Mouse (Mus musculus) lung, embryonic 15.5 days (tissue): ENCODE measurements at regions not wholly inside any gene's neighbourhood (a gene's known extent, or its start where the extent isn't known, plus 50 kb on each side); places are given as distances from the start of the nearest gene placed in this dataset.

Experiments used
- ATAC-seq: fragments of 200-750 bp; cut with Nextera tagmentation; 2 replicates; pipeline ENCODE4 v1.8.0; 2017; ENCODE audit warnings: moderate number of reproducible peaks, borderline replicate concordance; ENCODE audit not compliant: low FRiP score, low TSS enrichment; ENCODE audit errors: extremely low read depth
- H3K27ac ChIP-seq: fragments of 300-500 bp; sonication (generic); 2 replicates; pipeline ENCODE4 v1.5.1; 2015; ENCODE audit warnings: moderate library complexity, mild to moderate bottlenecking, inconsistent platforms
- H3K27me3 ChIP-seq: fragments of 300-500 bp; sonication (generic); 2 replicates; pipeline ENCODE4 v1.6.1; 2015; ENCODE audit warnings: inconsistent platforms
- H3K36me3 ChIP-seq: fragments of 300-500 bp; sonication (generic); 2 replicates; pipeline ENCODE4 v1.6.1; 2015; ENCODE audit warnings: inconsistent platforms
- H3K4me1 ChIP-seq: fragments of 300-500 bp; sonication (generic); 2 replicates; pipeline ENCODE4 v1.6.1; 2015; ENCODE audit warnings: inconsistent platforms
- H3K4me2 ChIP-seq: fragments of 300-500 bp; sonication (generic); 2 replicates; pipeline ENCODE4 v1.6.1; 2015; ENCODE audit warnings: inconsistent platforms, mild to moderate bottlenecking, moderate library complexity
- H3K4me3 ChIP-seq: fragments of 300-500 bp; sonication (generic); 2 replicates; pipeline ENCODE4 v1.5.1; 2015; ENCODE audit warnings: mild to moderate bottlenecking, inconsistent platforms
- H3K9ac ChIP-seq: fragments of 300-500 bp; sonication (generic); 2 replicates; pipeline ENCODE4 v1.6.1; 2015; ENCODE audit warnings: inconsistent platforms
- H3K9me3 ChIP-seq: fragments of 300-500 bp; sonication (generic); 2 replicates; pipeline ENCODE4 v1.6.1; 2016; ENCODE audit warnings: inconsistent platforms
- WGBS: fragments of 180-500 bp; shearing (Covaris S2); methylation state at CpG from one replicate; pipeline ENCODE4 v1.1.7; 2015; 5-methylcytosine and 5-hydroxymethylcytosine counted together

GRCm38 (mm10) chr11:48250678-48251317 is 262.0 kb upstream of the Sgcd start:
- Histone ChIP-seq H3K4me1 (0 out of 2 replicates have a peak, but pooled peaks cover 3% of the 10 kb centered on the region), H3K27ac (no peak overlapping the region), H3K4me3 (no peak overlapping the region), H3K36me3 (no peaks in the 10 kb centered on the region), H3K4me2 (no peak overlapping the region), H3K9me3 (no peaks in the 10 kb centered on the region), H3K27me3 (no peaks in the 10 kb centered on the region), H3K9ac (no peak overlapping the region)
- WGBS: 72% methylated on average over 4 of the region's 4 CpGs
- ATAC-seq: no peak

- Histone ChIP-seq H3K4me2 (no peak overlapping the region), H3K4me1 (0 out of 2 replicates have a peak, but pooled peaks cover 3% of the 10 kb centered on the region), H3K4me3 (no peak overlapping the region), H3K9ac (no peak overlapping the region), H3K9me3 (no peaks in the 10 kb centered on the region), H3K27ac (no peak overlapping the region), H3K27me3 (no peaks in the 10 kb centered on the region), H3K36me3 (no peaks in the 10 kb centered on the region)
- ATAC-seq: peak; percentile 35; the same call in 1 of the 2 replicates
- 13% methylated on average over 1 of the region's 1 CpGs for WGBS
Measured at GRCm38 (mm10) chr11:48249315-48249714, 260.5 kb upstream of the Sgcd start.

GRCm38 (mm10) chr11:48221156-48221555 is 232.4 kb upstream of the Sgcd start:
- H3K36me3 ChIP-seq: no peaks in the 10 kb centered on the region
- H3K4me1 ChIP-seq: no peaks in the 10 kb centered on the region
- H3K4me2 ChIP-seq: no peak overlapping the region
- no peak overlapping the region for H3K9ac ChIP-seq
- no peaks in the 10 kb centered on the region for H3K27me3 ChIP-seq
- ATAC-seq: no peak
- WGBS: 77% methylated on average over 4 of the region's 4 CpGs
- H3K27ac ChIP-seq: no peak overlapping the region
- H3K9me3 ChIP-seq: no peaks in the 10 kb centered on the region
- no peak overlapping the region for H3K4me3 ChIP-seq

- no peaks in the 10 kb centered on the region for H3K27me3 ChIP-seq
- H3K9me3 ChIP-seq: no peaks in the 10 kb centered on the region
- H3K4me1 ChIP-seq: no peaks in the 10 kb centered on the region
- H3K9ac ChIP-seq: no peak overlapping the region
- no peak overlapping the region for H3K4me3 ChIP-seq
- H3K4me2 ChIP-seq: no peak overlapping the region
- H3K27ac ChIP-seq: no peak overlapping the region
- no peak for ATAC-seq
- no peaks in the 10 kb centered on the region for H3K36me3 ChIP-seq
- WGBS: 59% methylated on average over 1 of the region's 1 CpGs
Measured at GRCm38 (mm10) chr11:48219157-48219556, 230.4 kb upstream of the Sgcd start.

GRCm38 (mm10) chr11:48216762-48217161 is 228.0 kb upstream of the Sgcd start:
- no peak overlapping the region for H3K27ac ChIP-seq
- no peaks in the 10 kb centered on the region for H3K9me3 ChIP-seq
- no peaks in the 10 kb centered on the region for H3K4me1 ChIP-seq
- no peak overlapping the region for H3K4me3 ChIP-seq
- no peak overlapping the region for H3K4me2 ChIP-seq
- no peaks in the 10 kb centered on the region for H3K27me3 ChIP-seq
- H3K9ac ChIP-seq: no peak overlapping the region
- ATAC-seq: no peak
- 48% methylated on average over 2 of the region's 2 CpGs for WGBS
- H3K36me3 ChIP-seq: no peaks in the 10 kb centered on the region

GRCm38 (mm10) chr11:48186604-48187003 is 197.8 kb upstream of the Sgcd start:
- no peak overlapping the region for H3K4me2 ChIP-seq
- 67% methylated on average over 4 of the region's 4 CpGs for WGBS
- no peaks in the 10 kb centered on the region for H3K9me3 ChIP-seq
- no peak overlapping the region for H3K9ac ChIP-seq
- no peak overlapping the region for H3K27ac ChIP-seq
- H3K4me3 ChIP-seq: no peak overlapping the region
- H3K27me3 ChIP-seq: no peaks in the 10 kb centered on the region
- H3K36me3 ChIP-seq: no peaks in the 10 kb centered on the region
- H3K4me1 ChIP-seq: no peaks in the 10 kb centered on the region
- ATAC-seq: no peak

- Histone ChIP-seq H3K27me3 (no peaks in the 10 kb centered on the region), H3K9ac (no peak overlapping the region), H3K4me1 (no peaks in the 10 kb centered on the region), H3K4me3 (no peak overlapping the region), H3K4me2 (no peak overlapping the region), H3K27ac (no peak overlapping the region), H3K36me3 (no peaks in the 10 kb centered on the region), H3K9me3 (no peaks in the 10 kb centered on the region)
- no peak for ATAC-seq
Measured at GRCm38 (mm10) chr11:48178943-48179342, 190.2 kb upstream of the Sgcd start.

- Histone ChIP-seq H3K27me3 (no peaks in the 10 kb centered on the region), H3K9ac (no peak overlapping the region), H3K27ac (no peak overlapping the region), H3K9me3 (no peaks in the 10 kb centered on the region), H3K4me2 (no peak overlapping the region), H3K4me1 (no peaks in the 10 kb centered on the region), H3K36me3 (no peaks in the 10 kb centered on the region), H3K4me3 (no peak overlapping the region)
- WGBS: 38% methylated on average over 3 of the region's 3 CpGs
- ATAC-seq: no peak
Measured at GRCm38 (mm10) chr11:48178174-48178573, 189.4 kb upstream of the Sgcd start.

- no peaks in the 10 kb centered on the region for H3K27me3 ChIP-seq
- H3K4me1 ChIP-seq: no peaks in the 10 kb centered on the region
- no peak overlapping the region for H3K4me2 ChIP-seq
- WGBS: 30% methylated on average over 4 of the region's 4 CpGs
- ATAC-seq: no peak
- H3K9me3 ChIP-seq: no peaks in the 10 kb centered on the region
- no peak overlapping the region for H3K9ac ChIP-seq
- no peak overlapping the region for H3K4me3 ChIP-seq
- no peak overlapping the region for H3K27ac ChIP-seq
- H3K36me3 ChIP-seq: no peaks in the 10 kb centered on the region
Measured at GRCm38 (mm10) chr11:48176451-48176850, 187.7 kb upstream of the Sgcd start.

GRCm38 (mm10) chr11:48152219-48152618 is 163.4 kb upstream of the Sgcd start:
- no peaks in the 10 kb centered on the region for H3K27me3 ChIP-seq
- no peak for ATAC-seq
- no peak overlapping the region for H3K4me3 ChIP-seq
- H3K9me3 ChIP-seq: no peaks in the 10 kb centered on the region
- no peaks in the 10 kb centered on the region for H3K36me3 ChIP-seq
- H3K27ac ChIP-seq: no peak overlapping the region
- H3K9ac ChIP-seq: no peak overlapping the region
- H3K4me1 ChIP-seq: no peaks in the 10 kb centered on the region
- 20% methylated on average over 6 of the region's 6 CpGs for WGBS
- no peak overlapping the region for H3K4me2 ChIP-seq

- Histone ChIP-seq H3K9me3 (no peaks in the 10 kb centered on the region), H3K9ac (no peak overlapping the region), H3K27ac (no peak overlapping the region), H3K4me3 (no peak overlapping the region), H3K36me3 (no peaks in the 10 kb centered on the region), H3K4me1 (no peaks in the 10 kb centered on the region), H3K4me2 (no peak overlapping the region), H3K27me3 (no peaks in the 10 kb centered on the region)
- no peak for ATAC-seq
Measured at GRCm38 (mm10) chr11:48133335-48133734, 144.6 kb upstream of the Sgcd start.

- ATAC-seq: no peak
- no peaks in the 10 kb centered on the region for H3K9me3 ChIP-seq
- WGBS: 77% methylated on average over 3 of the region's 3 CpGs
Measured at GRCm38 (mm10) chr11:48098063-48098462, 109.3 kb upstream of the Sgcd start.

GRCm38 (mm10) chr11:48097455-48097854 is 108.7 kb upstream of the Sgcd start:
- no peaks in the 10 kb centered on the region for H3K27me3 ChIP-seq
- no peak for ATAC-seq
- H3K4me3 ChIP-seq: no peak overlapping the region
- H3K27ac ChIP-seq: no peak overlapping the region
- no peaks in the 10 kb centered on the region for H3K4me1 ChIP-seq
- no peak overlapping the region for H3K4me2 ChIP-seq
- H3K9ac ChIP-seq: no peak overlapping the region
- WGBS: 91% methylated on average over 6 of the region's 6 CpGs
- no peaks in the 10 kb centered on the region for H3K9me3 ChIP-seq
- no peaks in the 10 kb centered on the region for H3K36me3 ChIP-seq

More at GRCm38 (mm10) chr11:48098063-48098462, 109.3 kb upstream of the Sgcd start:
- Histone ChIP-seq H3K27ac (no peak overlapping the region), H3K4me2 (no peak overlapping the region), H3K27me3 (no peaks in the 10 kb centered on the region), H3K36me3 (no peaks in the 10 kb centered on the region), H3K9ac (no peak overlapping the region), H3K4me3 (no peak overlapping the region), H3K4me1 (no peaks in the 10 kb centered on the region)
